Mouse (Mus musculus): Measurements from ENCODE around the gene Rtraf.

- TF ChIP-seq POLR2A (IDR thresholded peaks at IDR 0.05; ENCODE audit: extremely low read depth, insufficient read depth, low read length) (no peak), CTCF (IDR thresholded peaks at IDR 0.05; ENCODE audit: extremely low read depth, insufficient read depth, low read length) (no peak)
These were observed 47.4 kb downstream of the Rtraf start for GRCm38 (mm10) chr14:19776179-19776578.

Measured in cortical plate, adult 2 months (tissue).